Mouse (Mus musculus) cerebellum, postnatal 4 days (tissue): ENCODE measurements at regions not wholly inside any gene's neighbourhood (a gene's known extent, or its start where the extent isn't known, plus 50 kb on each side); places are given as distances from the start of the nearest gene placed in this dataset.
A peak's percentile ranks its signal among the peaks of the same experiment; 100 is the strongest.
"Not testable (repeated sequence)": the region's sequence is repeated elsewhere in the genome, so short reads cannot be mapped to it uniquely, and the experiment has no call there.

Experiments used
- DNase-seq, 2 experiments: peaks; one replicate each; pipeline ENCODE4 v3.0.0; 2022; ENCODE audit warnings: low spot score in 2 of 2, mixed read lengths in 1 of 2

DNA sequence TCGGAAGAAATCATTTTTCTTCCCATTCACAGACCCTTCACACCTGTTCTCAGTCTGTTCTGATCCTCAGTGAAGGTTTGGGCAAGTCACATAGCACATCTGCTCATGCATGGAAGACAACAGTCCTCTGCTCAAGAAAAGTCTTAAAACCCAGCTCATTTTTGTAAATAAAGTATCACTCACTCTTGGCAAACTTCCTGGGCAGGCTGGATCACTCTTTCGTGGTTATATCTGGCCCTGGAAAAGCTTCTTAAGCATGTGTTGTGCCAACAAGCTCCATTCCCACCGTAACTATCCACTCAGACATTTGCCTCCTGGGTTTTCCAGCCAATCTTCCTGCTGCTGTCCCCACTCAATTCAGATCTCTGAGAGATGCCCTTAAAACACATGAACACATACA, 103.2 kb upstream of the Cep85l start:
- no peak for DNase-seq

GRCm38 (mm10) chr10:53470200-53470599, 90.5 kb upstream of the Cep85l start:
- DNase-seq, result no peak

- DNase-seq, result no peak
Measured at GRCm38 (mm10) chr10:53469611-53470010, 89.9 kb upstream of the Cep85l start.

GRCm38 (mm10) chr10:53468293-53468545, 88.5 kb upstream of the Cep85l start:
- no peak for DNase-seq

- DNase-seq, result no peak
Measured at GRCm38 (mm10) chr10:53467472-53468292, 87.9 kb upstream of the Cep85l start.

DNA sequence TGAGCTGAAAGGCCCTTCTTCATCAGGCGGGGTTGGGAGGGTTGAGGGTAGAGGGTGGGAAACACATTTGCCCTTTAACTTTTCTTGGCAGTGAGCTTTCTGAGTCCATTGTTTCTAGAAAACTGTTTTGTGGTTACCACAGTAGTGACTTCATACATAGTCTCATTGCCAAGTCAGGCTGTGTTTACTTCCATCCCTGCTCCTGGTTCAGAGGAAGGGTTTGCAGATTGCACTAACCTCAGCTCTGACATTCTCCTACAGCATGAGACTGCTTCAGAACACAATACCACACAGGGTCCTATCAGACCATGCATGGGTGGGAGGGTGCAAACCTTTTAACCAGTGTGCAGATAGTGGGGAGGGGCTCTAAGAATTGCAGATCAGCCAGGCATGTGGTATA, 87.1 kb upstream of the Cep85l start:
- DNase-seq, result no peak

GRCm38 (mm10) chr10:53466261-53466660, 86.5 kb upstream of the Cep85l start:
- no peak for DNase-seq

DNA sequence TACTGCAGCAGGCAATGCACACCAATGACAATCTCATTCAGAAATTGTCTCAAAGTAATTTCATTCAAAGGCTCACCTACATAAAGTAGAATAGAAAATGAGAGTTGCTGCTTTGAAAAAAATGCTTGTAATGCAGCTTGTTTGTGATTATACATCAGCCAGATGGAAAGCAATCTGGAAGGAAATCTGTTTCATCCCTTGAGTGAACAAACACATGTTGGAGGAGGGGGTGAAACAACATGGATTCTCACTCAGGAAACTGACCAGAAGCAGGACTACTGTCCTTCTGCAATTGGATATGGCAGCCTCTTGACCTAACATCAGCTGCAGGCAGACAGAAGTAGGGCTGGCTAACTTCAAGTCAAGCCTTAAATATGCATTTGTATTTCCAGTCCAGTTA, 84.8 kb upstream of the Cep85l start:
- DNase-seq, result no peak

DNA sequence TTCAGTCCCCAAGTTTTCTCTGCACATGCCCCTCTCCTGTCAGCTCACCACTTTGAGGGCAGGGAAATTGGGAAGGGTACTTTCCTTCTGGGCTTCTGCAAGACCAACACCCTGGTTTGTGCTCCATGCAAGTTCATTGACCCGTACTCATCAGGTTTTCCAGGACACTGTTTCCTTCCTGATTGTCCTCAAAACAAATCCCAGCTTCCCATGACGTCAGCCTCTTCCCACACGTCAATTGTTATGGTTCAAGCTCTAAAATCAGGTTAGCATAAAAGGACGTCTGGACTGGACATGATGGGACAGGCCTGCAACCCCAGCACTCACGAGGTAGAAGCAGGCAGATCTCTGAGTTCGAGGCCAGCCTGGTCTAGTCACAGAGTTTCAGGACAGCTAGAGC, 84.3 kb upstream of the Cep85l start:
- DNase-seq, result no peak

- no peak for DNase-seq
Measured at GRCm38 (mm10) chr10:53463471-53463870, 83.7 kb upstream of the Cep85l start.

- DNase-seq, result no peak
Measured at GRCm38 (mm10) chr10:53462449-53463308, 82.9 kb upstream of the Cep85l start.

- no peak for DNase-seq
Measured at GRCm38 (mm10) chr10:53461070-53461781, 81.5 kb upstream of the Cep85l start.

DNA sequence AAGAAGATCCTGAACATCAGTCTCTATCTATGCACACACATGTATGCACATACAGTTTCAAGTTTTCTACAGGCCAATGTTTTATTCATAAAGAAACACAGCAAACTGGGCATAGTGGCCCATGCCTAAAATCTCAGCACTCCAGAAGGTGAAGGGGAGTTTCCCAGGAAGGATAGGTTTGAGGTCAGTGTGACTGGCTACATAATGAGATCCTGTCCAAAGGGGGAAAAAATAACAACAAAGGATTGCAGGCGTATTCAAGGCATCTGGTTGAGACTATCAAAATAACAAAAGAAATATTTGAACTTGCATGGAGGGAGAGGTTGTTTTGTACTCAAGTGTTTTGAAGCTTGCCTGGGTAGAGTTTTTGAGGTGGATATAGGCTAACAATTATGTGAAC, 80.0 kb upstream of the Cep85l start:
- DNase-seq, result not testable (repeated sequence)

GRCm38 (mm10) chr10:53456027-53456713, 76.4 kb upstream of the Cep85l start:
- DNase-seq, result no peak

DNA sequence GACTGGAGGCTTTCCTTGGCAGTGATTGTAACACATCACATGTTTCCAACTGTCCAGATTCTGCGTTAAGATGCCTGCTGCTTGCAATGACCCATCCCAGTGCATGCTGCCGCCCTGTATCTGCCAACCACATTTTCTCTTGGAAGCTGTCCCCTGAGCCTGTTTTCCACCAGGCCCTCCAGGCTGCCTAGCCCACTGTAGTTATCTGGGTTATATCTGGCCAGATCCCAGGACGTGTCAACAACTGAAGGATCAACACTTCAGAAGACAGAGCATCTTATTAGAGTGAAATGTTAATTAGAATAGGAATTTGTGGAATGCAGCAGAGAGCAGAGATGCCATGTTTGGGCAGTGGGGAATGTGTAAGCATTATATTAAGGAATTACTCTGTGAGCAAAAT, 65.0 kb upstream of the Cep85l start:
- DNase-seq, result peak in 1 of 2 experiments; percentile 19

GRCm38 (mm10) chr10:53443443-53443842, 63.7 kb upstream of the Cep85l start:
- DNase-seq, result no peak

DNA sequence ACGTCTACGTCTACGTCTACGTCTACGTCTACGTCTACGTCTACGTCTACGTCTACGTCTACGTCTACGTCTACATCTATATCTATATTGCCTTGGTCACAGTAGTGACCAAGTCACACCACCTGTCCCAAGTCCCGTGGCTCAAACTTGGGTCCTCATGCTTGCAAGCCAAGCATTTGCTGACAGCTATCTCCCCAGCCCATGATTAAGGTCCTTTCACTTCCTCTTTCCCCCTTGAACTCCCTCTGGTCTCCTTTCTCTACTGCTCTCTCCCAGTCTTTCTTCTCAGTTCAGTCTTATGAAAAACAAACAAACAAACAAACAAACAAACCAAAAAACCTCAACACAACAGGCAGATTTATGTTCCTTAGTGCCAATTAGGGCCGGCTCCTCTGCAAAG, 63.2 kb upstream of the Cep85l start:
- no peak for DNase-seq

GRCm38 (mm10) chr10:53440251-53440650, 60.5 kb upstream of the Cep85l start:
- no peak for DNase-seq

GRCm38 (mm10) chr10:53438388-53438787, 58.6 kb upstream of the Cep85l start:
- DNase-seq, result no peak

DNA sequence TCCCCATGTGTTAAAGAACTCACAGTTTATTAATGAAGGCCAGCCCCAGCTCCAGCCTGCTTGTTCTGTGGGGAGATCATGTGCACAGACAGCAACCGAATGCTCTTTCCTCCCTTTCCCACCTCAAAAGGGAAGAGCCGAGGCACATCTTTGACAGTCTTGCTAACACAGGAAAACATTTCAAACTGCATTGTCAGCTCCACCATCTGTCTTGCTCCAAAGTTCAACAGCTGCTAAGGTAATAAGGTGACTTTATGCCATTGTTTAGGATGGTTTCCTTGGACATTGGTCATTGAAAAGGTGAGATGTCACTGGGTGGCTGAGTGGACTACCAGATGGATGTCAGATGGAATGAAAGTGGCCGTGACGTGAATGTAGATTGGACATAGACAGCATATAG, 58.0 kb upstream of the Cep85l start:
- DNase-seq, result no peak

DNA sequence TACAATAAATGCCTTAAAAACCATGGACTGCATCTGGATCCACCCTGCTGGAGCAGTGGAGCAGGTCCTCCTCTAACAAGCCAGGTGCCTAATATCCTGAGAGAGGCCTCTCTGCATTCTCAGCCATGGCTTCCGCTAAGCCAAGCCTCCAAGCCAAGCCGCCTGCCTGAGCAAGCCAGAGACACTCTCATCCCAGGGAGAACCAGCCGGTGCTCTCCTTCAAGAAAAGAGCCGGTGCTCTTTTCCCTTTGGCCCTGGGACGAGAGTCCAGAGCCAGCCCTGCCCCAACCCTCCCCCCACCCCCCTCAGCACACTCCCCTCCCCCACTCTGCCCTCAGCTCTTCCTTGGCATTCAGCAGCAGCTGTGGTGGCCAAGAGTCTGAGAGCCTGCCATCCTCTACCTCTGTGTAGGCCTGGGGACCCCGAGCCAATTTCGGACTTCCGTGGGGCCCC, 56.3 kb upstream of the Cep85l start:
- DNase-seq, result peak in 1 of 2 experiments; percentile 32
